Mouse (Mus musculus): ENCODE measurements around the gene Gm10135. TPM values are rescaled to one million over a fixed set of nuclear protein-coding genes. Genes with fewer than 3 reads are reported as not detected.
"Not testable (repeated sequence)": the region's sequence is repeated elsewhere in the genome, so short reads cannot be mapped to it uniquely, and the experiment has no call there.

The Gm10135 gene
- polyA plus RNA-seq, 1 experiment: not detected

GRCm38 (mm10) chr5:72965706-72966105, 8.8 kb downstream of the Gm10135 start:
- Histone ChIP-seq H3K4me1 (ENCODE audit: control insufficient read depth, insufficient read depth, low read length) (no peaks in the 10 kb centered on the region), H3K4me3 (ENCODE audit: insufficient read depth, low read length) (no peak overlapping the region), H3K27ac (ENCODE audit: insufficient read depth, low read length) (no peak overlapping the region)
- no peak for TF ChIP-seq CTCF (IDR thresholded peaks at IDR 0.05; ENCODE audit: borderline replicate concordance, insufficient read depth, low read length)
- no peak for TF ChIP-seq POLR2A (IDR thresholded peaks at IDR 0.05; ENCODE audit: low read depth, low read length)

DNA sequence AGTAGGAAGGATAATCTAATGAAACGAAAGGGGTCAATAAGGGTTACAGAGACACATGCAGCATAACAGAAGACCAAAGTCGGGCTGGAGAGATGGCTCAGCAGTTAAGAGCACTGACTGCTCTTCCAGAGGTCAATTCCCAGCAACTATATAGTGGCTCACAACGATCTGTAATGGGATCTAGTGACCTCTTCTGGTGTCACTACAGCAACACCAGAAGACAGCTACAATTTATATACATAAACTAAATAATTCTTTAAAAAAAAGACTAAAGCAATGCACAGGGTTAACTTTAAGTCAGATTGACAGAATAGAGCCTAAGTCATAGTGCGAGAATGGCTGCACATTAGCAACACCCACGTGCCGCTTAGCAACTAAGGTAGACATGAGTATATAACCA, 14.4 kb downstream of the Gm10135 start:
- Histone ChIP-seq H3K27ac (ENCODE audit: insufficient read depth, low read length) (no peak overlapping the region), H3K4me3 (ENCODE audit: insufficient read depth, low read length) (no peak overlapping the region), H3K4me1 (ENCODE audit: control insufficient read depth, insufficient read depth, low read length) (no peaks in the 10 kb centered on the region)
- TF ChIP-seq POLR2A (IDR thresholded peaks at IDR 0.05; ENCODE audit: low read depth, low read length) (no peak), CTCF (IDR thresholded peaks at IDR 0.05; ENCODE audit: borderline replicate concordance, insufficient read depth, low read length) (no peak)

- H3K27ac ChIP-seq (ENCODE audit: insufficient read depth, low read length): no peak overlapping the region
- H3K4me3 ChIP-seq (ENCODE audit: insufficient read depth, low read length): no peak overlapping the region
- TF ChIP-seq CTCF (IDR thresholded peaks at IDR 0.05; ENCODE audit: borderline replicate concordance, insufficient read depth, low read length) (no peak), POLR2A (IDR thresholded peaks at IDR 0.05; ENCODE audit: low read depth, low read length) (no peak)
- H3K4me1 ChIP-seq (ENCODE audit: control insufficient read depth, insufficient read depth, low read length): no peaks in the 10 kb centered on the region
Observed at GRCm38 (mm10) chr5:72957281-72957680, 17.2 kb downstream of the Gm10135 start.

- no peak overlapping the region for H3K4me3 ChIP-seq (ENCODE audit: insufficient read depth, low read length)
- no peak overlapping the region for H3K27ac ChIP-seq (ENCODE audit: insufficient read depth, low read length)
- H3K4me1 ChIP-seq (ENCODE audit: control insufficient read depth, insufficient read depth, low read length): no peaks in the 10 kb centered on the region
- TF ChIP-seq POLR2A (IDR thresholded peaks at IDR 0.05; ENCODE audit: low read depth, low read length): no peak
- TF ChIP-seq CTCF (IDR thresholded peaks at IDR 0.05; ENCODE audit: borderline replicate concordance, insufficient read depth, low read length): no peak
Observed at GRCm38 (mm10) chr5:72953996-72954604, 20.4 kb downstream of the Gm10135 start.

GRCm38 (mm10) chr5:72950252-72950651, 24.2 kb downstream of the Gm10135 start:
- no peak for TF ChIP-seq CTCF (IDR thresholded peaks at IDR 0.05; ENCODE audit: borderline replicate concordance, insufficient read depth, low read length)
- TF ChIP-seq POLR2A (IDR thresholded peaks at IDR 0.05; ENCODE audit: low read depth, low read length): no peak
- Histone ChIP-seq H3K27ac (ENCODE audit: insufficient read depth, low read length) (no peak overlapping the region), H3K4me3 (ENCODE audit: insufficient read depth, low read length) (no peak overlapping the region), H3K4me1 (ENCODE audit: control insufficient read depth, insufficient read depth, low read length) (no peaks in the 10 kb centered on the region)

DNA sequence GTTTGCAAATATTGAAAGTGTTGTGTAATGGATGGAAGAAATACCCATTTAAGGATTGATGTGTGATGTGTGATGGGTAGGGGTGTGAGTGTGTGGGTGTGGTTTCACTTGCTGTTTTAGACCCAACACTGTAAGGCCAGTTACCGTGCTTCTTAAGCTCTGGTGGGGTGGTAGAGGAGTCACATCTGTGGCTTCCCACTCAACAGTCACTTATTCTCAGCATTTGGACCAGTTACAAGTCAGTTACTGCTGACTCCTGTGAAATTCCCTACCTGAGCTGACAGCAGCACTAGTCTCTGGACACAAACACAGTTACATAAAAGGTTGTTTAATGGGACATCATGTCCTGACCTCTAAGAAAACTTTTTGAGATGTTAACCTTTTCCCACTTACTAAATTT, 26.4 kb downstream of the Gm10135 start:
- H3K27ac ChIP-seq (ENCODE audit: insufficient read depth, low read length): no peak overlapping the region
- no peaks in the 10 kb centered on the region for H3K4me1 ChIP-seq (ENCODE audit: control insufficient read depth, insufficient read depth, low read length)
- H3K4me3 ChIP-seq (ENCODE audit: insufficient read depth, low read length): no peak overlapping the region
- TF ChIP-seq CTCF (IDR thresholded peaks at IDR 0.05; ENCODE audit: borderline replicate concordance, insufficient read depth, low read length) (no peak), POLR2A (IDR thresholded peaks at IDR 0.05; ENCODE audit: low read depth, low read length) (no peak)

- TF ChIP-seq POLR2A (IDR thresholded peaks at IDR 0.05; ENCODE audit: low read depth, low read length) (no peak), CTCF (IDR thresholded peaks at IDR 0.05; ENCODE audit: borderline replicate concordance, insufficient read depth, low read length) (no peak)
- H3K27ac ChIP-seq (ENCODE audit: insufficient read depth, low read length): no peak overlapping the region
- H3K4me3 ChIP-seq (ENCODE audit: insufficient read depth, low read length): no peak overlapping the region
- no peaks in the 10 kb centered on the region for H3K4me1 ChIP-seq (ENCODE audit: control insufficient read depth, insufficient read depth, low read length)
Observed at GRCm38 (mm10) chr5:72940906-72941432, 33.5 kb downstream of the Gm10135 start.

GRCm38 (mm10) chr5:72939311-72939710, 35.2 kb downstream of the Gm10135 start:
- no peaks in the 10 kb centered on the region for H3K4me1 ChIP-seq (ENCODE audit: control insufficient read depth, insufficient read depth, low read length)
- H3K27ac ChIP-seq (ENCODE audit: insufficient read depth, low read length): no peak overlapping the region
- TF ChIP-seq POLR2A (IDR thresholded peaks at IDR 0.05; ENCODE audit: low read depth, low read length): no peak

GRCm38 (mm10) chr5:72938421-72938820, 36.1 kb downstream of the Gm10135 start:
- H3K27ac ChIP-seq (ENCODE audit: insufficient read depth, low read length); H3K4me3 ChIP-seq (ENCODE audit: insufficient read depth, low read length); H3K4me1 ChIP-seq (ENCODE audit: control insufficient read depth, insufficient read depth, low read length): not testable (repeated sequence)

More at GRCm38 (mm10) chr5:72939311-72939710, 35.2 kb downstream of the Gm10135 start:
- no peak overlapping the region for H3K4me3 ChIP-seq (ENCODE audit: insufficient read depth, low read length)

DNA sequence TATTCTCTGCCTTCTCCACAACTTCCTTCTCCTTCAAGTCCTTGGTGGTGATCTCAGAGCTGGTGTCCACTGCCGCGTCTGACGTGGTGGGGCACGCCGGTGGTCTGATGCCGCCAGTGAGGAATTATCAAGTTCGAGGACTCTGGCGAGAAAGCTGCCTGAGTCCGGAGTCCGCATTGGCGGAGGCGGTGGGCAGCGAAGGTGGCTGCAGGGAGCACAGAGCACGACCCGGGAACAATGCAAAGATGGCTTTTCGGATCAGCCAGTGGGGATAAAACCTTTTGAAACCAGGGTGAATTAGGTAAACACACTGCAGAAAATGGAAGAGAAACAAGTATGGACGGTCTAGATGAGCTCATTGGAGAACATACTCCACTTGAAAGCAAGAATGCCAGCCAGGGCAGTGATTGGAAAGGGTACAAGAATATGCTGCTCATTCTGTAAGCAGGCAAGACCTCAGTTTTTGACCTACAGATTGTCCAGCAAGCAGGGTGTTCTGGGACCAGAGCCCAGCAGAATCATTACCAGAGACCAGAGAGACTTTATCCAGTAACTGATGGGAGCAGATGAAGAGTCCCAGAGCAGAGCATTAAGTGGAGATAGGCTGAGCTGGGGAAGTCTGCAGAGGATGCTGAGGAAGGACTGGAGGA, 41.4 kb downstream of the Gm10135 start:
- no peak for TF ChIP-seq POLR2A (IDR thresholded peaks at IDR 0.05; ENCODE audit: low read depth, low read length)
- no peak for TF ChIP-seq CTCF (IDR thresholded peaks at IDR 0.05; ENCODE audit: borderline replicate concordance, insufficient read depth, low read length)
- Histone ChIP-seq H3K4me3 (ENCODE audit: insufficient read depth, low read length) (no peak overlapping the region), H3K4me1 (ENCODE audit: control insufficient read depth, insufficient read depth, low read length) (no peaks in the 10 kb centered on the region), H3K27ac (ENCODE audit: insufficient read depth, low read length) (no peak overlapping the region)

Measured in embryonic fibroblast, embryonic 13.5 days (primary cell).